Mouse (Mus musculus) CD4-positive helper T cell, adult 2 months (primary cell): ENCODE results near the gene Olfr1412.
A peak's percentile ranks its signal among the peaks of the same experiment; 100 is the strongest.

Experiments used
- DNase-seq: peaks from one replicate; pipeline ENCODE4 v3.0.0-alpha.2; 2012; ENCODE audit warnings: low read depth, missing footprints, low spot score

The Olfr1412 gene

GRCm38 (mm10) chr1:92585479-92585878 is at the start of gene Olfr1412:
Gene Olfr1412, plus strand, starts transcription at chr1:92585779.
- no peak for DNase-seq

GRCm38 (mm10) chr1:92536972-92537371 is 48.6 kb upstream of the Olfr1412 start:
- DNase-seq: no peak

- DNase-seq: no peak
These were observed 46.5 kb upstream of the Olfr1412 start for GRCm38 (mm10) chr1:92539071-92539470.

- DNase-seq: no peak
These were observed 39.6 kb upstream of the Olfr1412 start for GRCm38 (mm10) chr1:92545929-92546328.

- no peak for DNase-seq
These were observed 14.6 kb upstream of the Olfr1412 start, which contains the start of gene Olfr1413 for GRCm38 (mm10) chr1:92571022-92571421. Gene Olfr1413, plus strand, starts transcription at chr1:92571322.

GRCm38 (mm10) chr1:92594111-92594510 is 8.5 kb downstream of the Olfr1412 start, which contains the start of gene Olfr1411:
Gene Olfr1411, plus strand, starts transcription at chr1:92594411.
- no peak for DNase-seq

GRCm38 (mm10) chr1:92596019-92596418 is 10.4 kb downstream of the Olfr1412 start:
- no peak for DNase-seq

- no peak for DNase-seq
These were observed 19.9 kb downstream of the Olfr1412 start, which contains the start of gene Olfr1410 for GRCm38 (mm10) chr1:92605482-92605881. Gene Olfr1410, plus strand, starts transcription at chr1:92605782.

- no peak for DNase-seq
These were observed 22.1 kb downstream of the Olfr1412 start for GRCm38 (mm10) chr1:92607711-92608110.

GRCm38 (mm10) chr1:92611008-92611407 is 25.4 kb downstream of the Olfr1412 start:
- peak; percentile 51 for DNase-seq

GRCm38 (mm10) chr1:92613175-92613574 is 27.6 kb downstream of the Olfr1412 start:
- DNase-seq: no peak

GRCm38 (mm10) chr1:92614516-92614915 is 28.9 kb downstream of the Olfr1412 start:
- no peak for DNase-seq

- DNase-seq: no peak
These were observed 30.5 kb downstream of the Olfr1412 start for GRCm38 (mm10) chr1:92616046-92616445.

- DNase-seq: no peak
These were observed 31.9 kb downstream of the Olfr1412 start, which contains the start of gene Olfr12 for GRCm38 (mm10) chr1:92617488-92617887. Gene Olfr12, plus strand, starts transcription at chr1:92617788.

GRCm38 (mm10) chr1:92618360-92618759 is 32.8 kb downstream of the Olfr1412 start:
- no peak for DNase-seq

- DNase-seq: no peak
These were observed 42.6 kb downstream of the Olfr1412 start for GRCm38 (mm10) chr1:92628227-92628626.

- no peak for DNase-seq
These were observed 46.6 kb downstream of the Olfr1412 start for GRCm38 (mm10) chr1:92632196-92632595.

GRCm38 (mm10) chr1:92632948-92633347 is 47.4 kb downstream of the Olfr1412 start:
- DNase-seq: peak; percentile 71

- DNase-seq: no peak
These were observed 48.1 kb downstream of the Olfr1412 start for GRCm38 (mm10) chr1:92633726-92634125.

- no peak for DNase-seq
These were observed 49.0 kb downstream of the Olfr1412 start for GRCm38 (mm10) chr1:92634569-92634968.

- no peak for DNase-seq
These were observed 49.5 kb downstream of the Olfr1412 start for GRCm38 (mm10) chr1:92634976-92635599.

- DNase-seq: no peak
These were observed 50.4 kb downstream of the Olfr1412 start for GRCm38 (mm10) chr1:92636015-92636414.

- DNase-seq: no peak
These were observed 51.1 kb downstream of the Olfr1412 start for GRCm38 (mm10) chr1:92636676-92637075.
